Mouse (Mus musculus) E14TG2a.4 (cell line): ENCODE results near the gene Akt1.

Source experiments
- CTCF ChIP-seq: conservative IDR thresholded peaks from 2 replicates; pipeline ENCODE4 v1.5.1; 2014; ENCODE audit warnings: low read length
- NANOG ChIP-seq: IDR thresholded peaks from 2 replicates; pipeline ENCODE4 v1.6.1; 2014; ENCODE audit warnings: borderline replicate concordance, low read length, mixed read lengths

DNA sequence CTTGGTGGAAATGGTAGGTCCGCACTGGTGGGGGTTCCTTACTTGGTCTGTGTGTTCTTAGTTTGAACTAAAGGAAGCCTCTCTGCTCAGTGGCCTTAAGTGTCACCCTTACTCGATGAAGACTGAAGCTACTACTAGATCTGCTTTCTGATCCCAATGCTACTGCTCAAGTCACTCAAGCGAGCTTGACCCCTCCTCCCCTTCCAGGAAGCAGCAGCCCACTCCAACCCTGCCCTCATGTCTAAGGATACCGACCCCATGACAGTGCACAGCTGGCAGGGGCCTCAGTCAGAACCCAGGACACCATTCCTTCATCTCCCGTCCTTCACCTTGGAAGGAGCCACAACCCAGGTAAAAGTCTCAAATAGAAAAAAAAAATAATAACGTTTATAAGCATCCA lies 45.5 kb upstream of the Akt1 start, which contains the start of gene Cep170b:
- TF ChIP-seq CTCF (no peak), NANOG (no peak)
